Mouse (Mus musculus): ENCODE results near the gene Kcnc4.

Gene Kcnc4

DNA sequence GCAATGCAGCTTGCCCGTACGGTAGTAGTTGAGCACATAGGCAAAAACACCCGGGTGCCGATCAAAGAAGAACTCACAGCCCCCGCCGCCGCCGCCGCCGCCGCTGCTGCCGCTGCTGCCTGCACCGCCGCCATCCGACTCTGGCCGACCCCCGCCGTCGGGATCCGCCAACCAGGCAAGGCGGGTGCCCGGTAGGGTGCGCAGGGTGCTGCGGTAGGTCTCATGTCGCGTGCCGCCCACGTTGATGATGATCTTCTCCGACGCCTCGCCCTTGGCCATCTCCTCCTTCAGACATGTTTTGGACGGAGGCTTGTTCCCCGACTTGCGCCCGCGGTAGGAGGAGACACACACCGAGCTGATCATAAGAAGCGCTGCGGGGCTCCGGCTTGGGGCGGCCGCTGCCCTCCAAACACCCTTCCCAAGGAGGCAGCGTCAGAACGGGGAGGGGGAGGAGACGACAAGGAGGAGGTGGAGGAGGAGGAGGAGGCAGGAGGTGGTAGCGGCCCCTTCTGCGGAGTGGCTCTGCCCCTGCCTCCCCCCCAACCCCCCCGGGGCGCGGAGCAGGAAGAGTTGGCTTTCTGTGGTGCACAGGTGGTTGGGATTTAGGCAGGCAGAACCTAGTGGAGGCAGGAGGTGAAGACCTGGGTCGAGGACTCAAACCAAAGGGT is 690 bp downstream of the Kcnc4 start:
- DNase-seq (ENCODE audit: low spot score in 2 of 2), result no peak

GRCm38 (mm10) chr3:107458104-107458503 is 1.2 kb downstream of the Kcnc4 start:
- no peak for DNase-seq (ENCODE audit: low spot score in 2 of 2)

GRCm38 (mm10) chr3:107454280-107454679 is 5.1 kb downstream of the Kcnc4 start:
- DNase-seq (ENCODE audit: low spot score in 2 of 2), result no peak

- DNase-seq (ENCODE audit: low spot score in 2 of 2), result no peak
Observed at GRCm38 (mm10) chr3:107446822-107447221, 12.5 kb downstream of the Kcnc4 start.

GRCm38 (mm10) chr3:107443866-107444265 is 15.5 kb downstream of the Kcnc4 start:
- DNase-seq (ENCODE audit: low spot score in 2 of 2), result no peak

GRCm38 (mm10) chr3:107442191-107442590 is 17.2 kb downstream of the Kcnc4 start:
- peak; percentile 72 to 84 for DNase-seq (ENCODE audit: low spot score in 2 of 2)

DNA sequence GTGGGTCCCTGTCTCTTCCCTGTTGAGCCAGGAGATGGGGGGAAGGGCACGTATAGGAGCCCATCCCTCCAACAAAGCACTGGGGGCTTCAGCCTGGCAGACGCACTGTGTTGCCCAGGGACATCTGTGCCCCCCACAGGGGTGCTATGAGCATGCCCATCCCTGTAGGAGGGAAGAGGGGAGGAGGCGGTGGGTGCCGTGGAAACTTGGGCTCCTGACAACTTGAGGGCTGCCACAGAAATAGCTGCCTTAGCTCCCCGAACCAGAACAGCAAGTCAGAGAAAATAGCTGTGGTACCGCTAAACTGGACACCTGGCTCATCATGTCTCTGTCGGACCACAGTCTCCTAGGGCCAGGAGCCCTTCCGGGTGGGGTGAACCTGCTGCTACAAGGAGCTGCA is 18.0 kb downstream of the Kcnc4 start:
- no peak for DNase-seq (ENCODE audit: low spot score in 2 of 2)

- no peak for DNase-seq (ENCODE audit: low spot score in 2 of 2)
Observed at GRCm38 (mm10) chr3:107439280-107439679, 20.1 kb downstream of the Kcnc4 start.

DNA sequence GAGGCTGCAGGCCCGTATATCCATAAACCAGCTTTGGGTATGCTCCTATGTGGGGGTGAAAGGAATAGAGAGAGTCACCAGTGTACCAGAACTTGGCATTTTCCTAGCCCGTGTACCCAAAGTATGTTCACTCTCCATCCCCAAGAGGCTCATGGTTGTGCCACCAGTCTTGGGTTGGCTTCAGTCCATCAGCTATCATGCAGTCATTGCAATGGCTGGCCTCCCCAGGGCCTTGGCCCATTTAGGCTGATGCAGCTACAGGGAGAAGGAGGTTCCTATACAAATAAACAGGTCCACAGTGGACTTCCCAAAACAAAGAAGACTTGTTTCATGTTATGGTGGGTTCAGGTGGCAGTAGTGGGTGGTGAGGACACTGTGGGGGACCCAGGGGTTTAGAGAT is 21.7 kb downstream of the Kcnc4 start:
- DNase-seq (ENCODE audit: low spot score in 2 of 2), result no peak

DNA sequence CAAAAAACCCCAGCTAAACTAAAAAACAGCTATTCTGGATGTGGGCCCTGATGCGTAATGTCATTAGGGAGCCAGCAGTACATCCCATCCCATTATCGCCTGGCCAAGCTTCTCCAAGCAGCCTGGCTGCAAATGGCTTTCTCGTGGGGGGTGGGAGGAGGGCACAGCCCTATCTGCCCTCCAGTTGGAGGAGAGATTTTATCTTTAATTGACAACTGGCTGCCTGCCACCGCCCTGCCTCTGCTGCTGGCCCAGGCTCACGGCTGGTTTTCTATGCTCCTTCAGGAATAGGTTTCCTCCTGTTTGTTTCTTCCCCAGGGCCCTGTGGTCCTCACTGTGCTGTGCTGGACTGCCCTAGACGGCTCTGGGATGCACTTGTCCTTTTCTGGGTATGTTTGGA is 22.9 kb downstream of the Kcnc4 start:
- DNase-seq (ENCODE audit: low spot score in 2 of 2), result no peak

DNA sequence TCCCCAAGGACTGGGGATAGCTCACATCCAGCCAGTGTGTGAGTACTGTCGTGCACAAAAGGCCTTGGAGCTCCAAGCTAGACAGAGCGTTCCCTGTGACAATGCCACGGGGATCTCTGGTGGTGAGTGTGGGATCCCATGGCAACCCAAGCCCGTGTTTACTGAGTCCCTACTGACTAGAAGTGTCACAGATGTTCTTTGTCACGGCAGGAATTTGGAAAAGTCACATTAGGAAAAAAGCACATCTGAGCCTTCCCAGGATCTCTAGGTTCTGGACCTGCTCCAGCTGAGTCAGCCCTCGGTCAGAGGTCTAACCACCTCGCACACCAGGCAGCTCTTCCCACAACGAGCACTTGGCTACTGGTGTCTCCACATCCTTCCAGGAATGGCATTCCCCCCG is 25.7 kb downstream of the Kcnc4 start:
- no peak for DNase-seq (ENCODE audit: low spot score in 2 of 2)

DNA sequence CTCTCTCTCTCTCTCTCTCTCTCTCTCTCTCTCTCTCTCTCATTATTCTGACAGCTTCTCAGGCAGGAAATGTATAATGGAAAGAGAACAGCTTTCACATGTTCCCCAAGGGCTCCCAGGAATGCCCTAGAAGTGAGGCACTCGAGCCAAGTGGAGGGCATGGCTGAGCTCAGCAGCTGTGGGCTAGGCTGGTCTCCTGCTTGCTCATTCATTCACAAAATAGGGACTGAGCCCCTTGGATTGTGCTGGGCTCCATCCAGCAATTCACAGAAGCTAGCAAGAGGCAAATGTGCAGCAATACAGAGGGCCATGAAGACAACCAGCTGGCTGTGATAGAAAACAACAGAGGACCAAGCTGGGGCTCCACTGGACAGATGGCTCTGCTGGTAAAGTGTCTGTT is 28.1 kb downstream of the Kcnc4 start:
- DNase-seq (ENCODE audit: low spot score in 2 of 2), result no peak

- peak; percentile 49 to 64 for DNase-seq (ENCODE audit: low spot score in 2 of 2)
Observed at GRCm38 (mm10) chr3:107424258-107425041, 34.9 kb downstream of the Kcnc4 start.

DNA sequence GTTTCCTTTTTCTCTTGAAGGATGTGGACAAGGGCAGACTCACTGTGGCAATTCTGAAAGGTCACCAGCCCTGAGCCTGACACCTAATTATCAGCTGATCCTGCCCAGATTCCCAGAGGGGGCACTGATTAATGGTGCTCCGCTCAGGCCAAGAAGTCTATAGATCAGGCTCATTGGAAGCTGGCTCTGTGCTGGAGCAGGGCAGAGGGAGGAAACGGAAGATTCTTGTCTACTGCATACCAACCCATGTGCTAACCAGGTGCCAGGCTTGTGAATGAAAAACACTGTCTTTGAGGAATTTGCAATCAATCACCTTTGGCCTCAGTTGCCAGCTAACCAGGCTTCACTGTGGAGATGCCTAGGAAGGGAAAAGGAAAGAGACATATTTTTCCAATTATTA is 39.2 kb downstream of the Kcnc4 start:
- DNase-seq (ENCODE audit: low spot score in 2 of 2), result no peak

DNA sequence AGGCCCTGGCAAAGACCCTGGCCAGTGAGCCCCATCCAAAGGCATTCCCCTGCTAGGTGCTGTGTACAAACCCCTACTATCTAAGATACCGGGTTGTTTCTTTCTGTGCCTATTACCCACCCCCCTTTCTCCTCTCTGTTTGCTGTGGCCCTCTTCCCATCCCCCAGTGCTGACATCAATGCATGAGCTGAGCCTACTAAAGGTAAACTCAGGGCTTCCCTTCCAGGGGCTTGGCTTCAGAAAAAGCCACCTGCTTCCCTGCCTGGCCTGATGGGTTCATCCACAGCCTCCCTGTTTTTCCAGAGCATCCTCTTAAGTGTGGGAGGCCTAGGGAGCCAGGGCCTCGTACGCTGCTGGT is 42.1 kb downstream of the Kcnc4 start:
- no peak for DNase-seq (ENCODE audit: low spot score in 2 of 2)

GRCm38 (mm10) chr3:107416541-107417286 is 42.6 kb downstream of the Kcnc4 start:
- DNase-seq (ENCODE audit: low spot score in 2 of 2), result no peak

DNA sequence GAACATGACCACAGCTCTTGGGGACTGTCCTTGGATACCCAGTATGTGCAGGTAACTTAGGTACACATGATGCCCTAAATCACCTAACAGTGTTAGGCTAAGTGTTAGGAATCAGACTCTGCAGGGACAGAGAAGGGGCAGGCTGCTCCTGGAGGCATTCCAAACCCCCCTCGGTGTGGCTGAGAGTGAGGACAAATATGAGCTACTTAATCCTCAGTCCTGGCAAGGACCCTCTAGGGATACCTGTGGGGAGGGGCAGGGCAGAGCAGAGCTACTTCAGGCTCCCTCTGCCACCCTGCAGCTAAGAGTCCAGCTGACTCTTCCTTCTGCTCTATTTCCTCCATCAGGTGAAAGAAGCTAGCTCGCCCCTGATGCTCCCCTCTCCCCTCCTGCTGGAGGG is 46.3 kb downstream of the Kcnc4 start:
- no peak for DNase-seq (ENCODE audit: low spot score in 2 of 2)

GRCm38 (mm10) chr3:107412509-107412908 is 46.8 kb downstream of the Kcnc4 start:
- no peak for DNase-seq (ENCODE audit: low spot score in 2 of 2)

GRCm38 (mm10) chr3:107411669-107412068 is 47.7 kb downstream of the Kcnc4 start:
- DNase-seq (ENCODE audit: low spot score in 2 of 2), result no peak

DNA sequence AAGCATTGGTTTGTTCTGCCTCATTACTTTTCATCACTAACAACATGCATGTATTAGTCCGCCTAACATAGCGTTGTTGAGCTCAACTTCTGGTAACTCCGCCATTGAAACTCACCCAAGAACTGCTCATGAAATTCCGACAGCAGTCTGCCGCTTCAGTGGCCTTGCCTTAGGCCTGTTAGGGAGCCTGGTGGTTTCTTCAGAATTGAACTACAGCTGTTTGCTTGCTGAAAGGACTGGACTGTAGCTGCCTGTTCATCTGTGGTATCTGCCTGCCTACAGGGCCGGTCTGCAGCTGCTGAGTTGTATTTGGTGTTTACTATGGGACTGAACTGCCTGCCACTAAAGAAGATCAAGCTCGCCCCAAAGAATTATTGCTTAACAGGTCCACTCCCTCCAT is 58.0 kb downstream of the Kcnc4 start:
- DNase-seq (ENCODE audit: low spot score in 2 of 2), result no peak

- DNase-seq (ENCODE audit: low spot score in 2 of 2), result no peak
Observed at GRCm38 (mm10) chr3:107399991-107400640, 59.2 kb downstream of the Kcnc4 start.

GRCm38 (mm10) chr3:107391198-107391597 is 68.2 kb downstream of the Kcnc4 start:
- no peak for DNase-seq (ENCODE audit: low spot score in 2 of 2)
